ENCODE assay signal across 10 mouse cellular contexts in the genomic region with DNA sequence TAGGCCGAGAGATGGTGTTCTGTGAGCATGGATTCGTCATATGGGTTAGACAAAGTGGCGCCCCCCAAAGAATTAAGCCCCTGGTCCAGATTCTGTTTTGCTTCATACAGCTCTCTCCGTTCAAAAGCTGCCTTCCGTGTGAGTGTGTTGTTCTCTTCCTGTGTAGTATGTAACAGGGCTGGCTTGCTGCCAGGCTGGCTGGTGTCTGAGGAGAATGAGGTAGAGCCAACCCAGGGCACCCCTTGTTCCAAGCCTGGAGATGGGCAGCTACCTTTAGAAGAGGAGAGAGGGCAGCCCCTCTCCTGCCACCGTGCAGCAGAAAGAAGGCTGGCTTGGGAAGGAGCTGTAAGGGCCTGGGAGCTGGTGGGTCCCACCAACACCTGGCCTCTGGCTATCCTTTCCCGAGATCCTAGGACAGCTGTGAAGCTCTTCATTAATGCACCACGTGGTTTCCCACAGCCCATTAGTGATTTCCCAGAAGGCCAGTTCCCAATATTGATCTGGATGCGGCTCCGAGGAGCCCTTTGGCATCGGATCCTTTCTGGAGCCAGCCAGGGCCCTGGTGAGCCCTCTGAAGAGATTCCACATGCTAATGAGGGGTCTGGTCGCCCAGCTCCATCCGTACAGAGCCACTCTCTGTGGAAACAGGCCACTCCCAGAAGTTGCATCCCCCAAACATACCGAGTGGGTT. TPM values are rescaled to one million over a fixed set of nuclear protein-coding genes. Genes with fewer than 3 reads are reported as not detected.
DNase-seq lines count a peak whose midpoint lies in the region; ATAC-seq lines count a peak whose summit lies in the region.
"Had no signal": no experiment of that assay in that cellular context is flagged by ENCODE, and none has a peak within 500 bp of the region (broad histone marks: within the 10 kb centered on the region; RNA-seq: fewer than 3 reads in every experiment).

No protein-coding gene starts in this region.

- ATAC-seq in hindbrain, embryonic 11.5 days (ENCODE audit: low FRiP score): peak; percentile 51
- peak; percentile 54 for ATAC-seq in neural tube, embryonic 12.5 days (ENCODE audit: low FRiP score, low read depth)

- H3K27ac ChIP-seq in hindbrain, embryonic 11.5 days (ENCODE audit: low read depth, low read length): no peak overlapping the region
- H3K27ac ChIP-seq in neural tube, embryonic 12.5 days: no peak overlapping the region
- H3K27ac ChIP-seq: kidney, postnatal 0 days had no signal

- intact Hi-C loops in left cerebral cortex, postnatal 4 days (cut with DNase I): no loop called here
- intact Hi-C loops in left cerebral cortex, postnatal 14 days (cut with DNase I): no loop called here

- 69% methylated on average over 14 of the region's 14 CpGs for WGBS in hindbrain, embryonic 11.5 days
- 57% methylated on average over 14 of the region's 14 CpGs for WGBS in neural tube, embryonic 12.5 days

- no peak overlapping the region for H3K9ac ChIP-seq in hindbrain, embryonic 11.5 days (ENCODE audit: low read depth, low read length)
- no peak overlapping the region for H3K9ac ChIP-seq in neural tube, embryonic 12.5 days

- no peak overlapping the region for H3K4me2 ChIP-seq in hindbrain, embryonic 11.5 days (replicated peaks; ENCODE audit: low read depth, low read length)
- no peak overlapping the region for H3K4me2 ChIP-seq in neural tube, embryonic 12.5 days (replicated peaks)

- H3K27me3 ChIP-seq in hindbrain, embryonic 11.5 days (ENCODE audit: control insufficient read depth, insufficient read depth, low read length): no peaks in the 10 kb centered on the region
- H3K27me3 ChIP-seq in neural tube, embryonic 12.5 days (replicated peaks): no peaks in the 10 kb centered on the region; the same call in 1 of the 2 replicates

- H3K36me3 ChIP-seq in hindbrain, embryonic 11.5 days (ENCODE audit: control insufficient read depth, insufficient read depth, low read length): no peaks in the 10 kb centered on the region
- H3K36me3 ChIP-seq in neural tube, embryonic 12.5 days: no peaks in the 10 kb centered on the region

- no peaks in the 10 kb centered on the region for H3K9me3 ChIP-seq in hindbrain, embryonic 11.5 days (ENCODE audit: control insufficient read depth, low read length)
- H3K9me3 ChIP-seq in neural tube, embryonic 12.5 days: no peaks in the 10 kb centered on the region

- H3K4me3 ChIP-seq in hindbrain, embryonic 11.5 days (ENCODE audit: low read depth, low read length): no peak overlapping the region
- no peak overlapping the region for H3K4me3 ChIP-seq in neural tube, embryonic 12.5 days

- peak; percentile 50 to 70 for DNase-seq in cerebellum, postnatal 25 days
- no peak for DNase-seq in cerebellum, adult 11 months
- DNase-seq in left cerebral cortex, postnatal 4 days: peak; percentile 40
- no peak for DNase-seq in left cerebral cortex, postnatal 14 days (ENCODE audit: low spot score in 2 of 2)
- DNase-seq in hindbrain, embryonic 11.5 days (ENCODE audit: low spot score): peak; percentile 35
- DNase-seq in adrenal gland, adult (ENCODE audit: inconsistent age in 2 of 2, low spot score in 1 of 2): no peak
- no peak for DNase-seq in layer of hippocampus, adult 18-20 months (ENCODE audit: low spot score in 2 of 2)
- DNase-seq: thymus, adult 2 months had no signal

- 0 out of 2 replicates have a peak, but pooled peaks cover 2% of the 10 kb centered on the region for H3K4me1 ChIP-seq in hindbrain, embryonic 11.5 days (replicated peaks; ENCODE audit: control insufficient read depth, insufficient read depth, low read length)
- peaks cover 18% of the 10 kb centered on the region for H3K4me1 ChIP-seq in neural tube, embryonic 12.5 days

RNA-seq across cellular contexts. Expression of a gene that starts 19.5 kb away (rescaled TPM):
- 10 to 100 TPM; 32.9 to 40.7 TPM for total RNA-seq in left cerebral cortex, postnatal 4 days (2021)
- 100 to 1,000 TPM; 152 to 153 TPM for total RNA-seq in left cerebral cortex, postnatal 14 days (2021)
- polyA plus RNA-seq in hindbrain, embryonic 11.5 days (2014; fragmentation: Nextera tagmentation; extraction: Ambion mirVana): 4.6 and 6.0 TPM in 2 replicates
- 8.4 and 9.3 TPM in 2 replicates for polyA plus RNA-seq in neural tube, embryonic 12.5 days (2016; fragmentation: Nextera tagmentation; extraction: Ambion mirVana)
- total RNA-seq in layer of hippocampus, adult 18-20 months (2021): 100 to 1,000 TPM; 170 to 184 TPM

Comparison
In these comparisons a context has a peak if more than half of its experiments do, and no peak if none do; other contexts are left out.
1. DNase-seq: peak in cerebellum, postnatal 25 days (2 of 2), left cerebral cortex, postnatal 4 days (single experiment) and hindbrain, embryonic 11.5 days (single experiment); none in cerebellum, adult 11 months (single experiment), left cerebral cortex, postnatal 14 days (0 of 2), adrenal gland, adult (0 of 2) and layer of hippocampus, adult 18-20 months (0 of 2).